Mouse (Mus musculus) limb, embryonic 14.5 days (tissue): ENCODE measurements around the gene Uqcc1. TPM values are rescaled to one million over a fixed set of nuclear protein-coding genes. Genes with fewer than 3 reads are reported as not detected.
A peak's percentile ranks its signal among the peaks of the same experiment; 100 is the strongest.

Experiments used
- ATAC-seq: fragments of 200-750 bp; cut with Nextera tagmentation; 2 replicates; pipeline ENCODE4 v1.8.0; 2017; ENCODE audit warnings: low read depth, moderate number of reproducible peaks, moderate TSS enrichment; ENCODE audit not compliant: low FRiP score
- DNase-seq: peaks from one replicate; pipeline ENCODE4 v3.0.0-alpha.2; 2015; ENCODE audit warnings: low spot score
- H3K27ac ChIP-seq: fragments of 300-500 bp; sonication (generic); replicated peaks from 2 replicates; pipeline ENCODE4 v1.5.1; 2014; ENCODE audit warnings: low read depth, mild to moderate bottlenecking, low read length, moderate library complexity, mixed read lengths
- H3K27me3 ChIP-seq: fragments of 300-500 bp; sonication (generic); 2 replicates; pipeline ENCODE4 v1.6.1; 2014; ENCODE audit warnings: low read length, mixed read lengths; ENCODE audit not compliant: control insufficient read depth, insufficient read depth
- H3K36me3 ChIP-seq: fragments of 300-500 bp; sonication (generic); 2 replicates; pipeline ENCODE4 v1.6.1; 2014; ENCODE audit warnings: mild to moderate bottlenecking, low read length, moderate library complexity, mixed read lengths; ENCODE audit not compliant: control insufficient read depth, insufficient read depth
- H3K4me1 ChIP-seq: fragments of 300-500 bp; sonication (generic); 2 replicates; pipeline ENCODE4 v1.6.1; 2014; ENCODE audit warnings: antibody characterized with exemption, low read length, mixed read lengths; ENCODE audit not compliant: control insufficient read depth, insufficient read depth
- H3K4me2 ChIP-seq: fragments of 300-500 bp; sonication (generic); replicated peaks from 2 replicates; pipeline ENCODE4 v1.6.1; 2014; ENCODE audit warnings: low read depth, mild to moderate bottlenecking, low read length, moderate library complexity; ENCODE audit not compliant: severe bottlenecking
- H3K4me3 ChIP-seq: fragments of 300-500 bp; sonication (generic); replicated peaks from 2 replicates; pipeline ENCODE4 v1.5.1; 2014; ENCODE audit warnings: low read length
- H3K9ac ChIP-seq: fragments of 300-500 bp; sonication (generic); 2 replicates; pipeline ENCODE4 v1.6.1; 2014; ENCODE audit warnings: mild to moderate bottlenecking, low read depth, low read length, moderate library complexity; ENCODE audit not compliant: severe bottlenecking
- H3K9me3 ChIP-seq: fragments of 300-500 bp; sonication (generic); 2 replicates; pipeline ENCODE4 v1.6.1; 2016; ENCODE audit warnings: low read length; ENCODE audit not compliant: control insufficient read depth
- POLR2A ChIP-seq: fragments of 200-500 bp; IDR thresholded peaks from 2 replicates; pipeline ENCODE4 v1.8.0; 2012; ENCODE audit warnings: inconsistent platforms, mild to moderate bottlenecking, moderate library complexity, borderline replicate concordance; ENCODE audit not compliant: insufficient read depth, insufficient read length; ENCODE audit errors: extremely low read depth
- WGBS: fragments of 180-500 bp; shearing (Covaris S2); extraction: QIAGEN DNeasy Blood & Tissue Kit; methylation state at CpG from one replicate; pipeline ENCODE4 v1.1.7; 2014; 5-methylcytosine and 5-hydroxymethylcytosine counted together
- polyA plus RNA-seq, 2 experiments: library from polyadenylated mRNA; depleted of rRNA in 1 of 2; stranded (reverse) in 1 of 2; unstranded in 1 of 2; fragments of >200 nt; fragmentation: Nextera tagmentation in 1 of 2; extraction: Ambion mirVana in 1 of 2; gene quantifications; 2 replicates each; pipeline versions ENCODE4 v1.2.1 to v1.2.3; 2012 to 2014

The Uqcc1 gene
- polyA plus RNA-seq, 2 experiments = 42.1 to 58.5 TPM

DNA sequence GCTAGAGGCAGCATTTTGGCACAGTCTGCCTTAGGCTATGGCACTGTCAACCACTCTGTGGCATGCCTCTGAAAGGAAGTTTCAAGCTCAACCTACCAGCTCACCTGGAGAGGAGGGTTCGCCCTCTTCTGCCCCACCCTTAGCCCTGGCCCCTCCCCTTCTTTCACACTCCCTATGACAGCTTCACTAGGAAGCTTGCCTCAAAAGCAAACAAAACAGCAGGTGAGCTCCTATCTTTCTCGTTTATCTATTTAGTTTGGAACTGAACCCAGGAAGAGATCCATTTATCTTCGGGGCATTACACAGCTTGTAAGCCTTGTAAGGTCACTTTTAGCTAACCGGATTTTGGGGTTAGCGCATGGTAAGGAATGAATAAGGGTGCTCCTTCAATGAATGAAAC, 60.3 kb downstream of the Uqcc1 start:
- DNase-seq = no peak
- Histone ChIP-seq H3K27me3 (no peaks in the 10 kb centered on the region), H3K27ac (no peak overlapping the region), H3K4me3 (no peak overlapping the region), H3K9me3 (no peaks in the 10 kb centered on the region), H3K9ac (no peak overlapping the region), H3K4me1 (peaks cover 24% of the 10 kb centered on the region), H3K36me3 (peaks cover 13% of the 10 kb centered on the region), H3K4me2 (no peak overlapping the region)
- TF ChIP-seq POLR2A = no peak
- 66% methylated on average over 5 of the region's 5 CpGs for WGBS
- ATAC-seq = no peak

DNA sequence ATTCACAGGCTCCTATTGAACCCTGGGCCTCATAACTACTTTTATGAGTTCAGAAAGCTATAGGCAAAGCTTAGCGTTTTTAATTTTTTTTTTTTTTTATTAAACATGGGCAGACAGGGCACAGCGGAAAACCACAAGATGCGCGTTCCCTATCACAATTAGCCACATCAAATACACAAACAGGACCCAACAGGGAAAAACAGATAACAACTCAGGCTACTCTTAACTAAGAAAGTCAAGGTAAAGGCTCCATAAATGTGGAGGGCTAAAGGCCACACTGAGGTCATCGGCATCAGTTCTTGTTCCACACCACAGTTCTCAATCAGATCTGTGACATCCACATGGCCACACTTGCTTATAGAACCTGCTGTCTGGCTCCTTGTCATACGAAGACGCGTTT, 61.8 kb downstream of the Uqcc1 start:
- no peak for DNase-seq
- peaks cover 8% of the 10 kb centered on the region; the same call in 1 of the 2 replicates for H3K36me3 ChIP-seq
- 92% methylated on average over 8 of the region's 8 CpGs for WGBS
- no peaks in the 10 kb centered on the region for H3K9me3 ChIP-seq
- no peak overlapping the region for H3K27ac ChIP-seq
- TF ChIP-seq POLR2A = no peak
- no peak overlapping the region for H3K4me2 ChIP-seq
- ATAC-seq = no peak
- H3K27me3 ChIP-seq = no peaks in the 10 kb centered on the region
- H3K4me3 ChIP-seq = no peak overlapping the region
- no peak overlapping the region for H3K9ac ChIP-seq
- H3K4me1 ChIP-seq = peaks cover 22% of the 10 kb centered on the region

DNA sequence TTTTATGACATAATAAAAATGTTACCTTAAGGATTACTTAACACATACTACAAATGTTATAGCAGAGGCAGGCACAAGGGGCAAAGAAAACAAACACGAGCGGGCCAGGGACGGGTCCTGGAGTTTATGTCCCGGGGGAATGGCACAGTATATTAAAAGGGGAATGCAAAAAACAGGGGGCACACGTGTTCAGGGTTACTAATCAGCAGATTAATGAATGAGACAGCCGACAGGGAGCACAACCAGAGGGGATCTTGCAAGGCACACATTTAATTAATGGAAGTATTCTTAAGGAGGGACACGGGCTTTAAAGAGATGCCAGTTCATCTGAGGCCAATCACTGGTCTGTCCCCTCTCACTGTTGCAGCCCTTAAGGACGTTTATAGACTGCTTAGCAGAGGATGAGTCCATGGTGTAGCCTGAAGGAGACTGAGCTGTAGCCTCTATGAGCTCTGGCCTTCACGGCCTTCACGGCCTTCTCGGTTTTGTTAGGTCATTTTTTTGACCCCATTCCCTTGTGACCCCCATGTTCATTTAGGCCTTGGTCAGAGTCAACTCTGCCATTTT, 66.7 kb downstream of the Uqcc1 start:
- TF ChIP-seq POLR2A = no peak
- peaks cover 4% of the 10 kb centered on the region; the same call in 1 of the 2 replicates for H3K36me3 ChIP-seq
- peaks cover 18% of the 10 kb centered on the region for H3K4me1 ChIP-seq
- H3K4me3 ChIP-seq = no peak overlapping the region
- H3K27ac ChIP-seq = 0 out of 2 replicates have a peak overlapping the region, but pooled peaks have one; percentile 16
- H3K9ac ChIP-seq = no peak overlapping the region
- peak; percentile 18; the same call in 1 of the 2 replicates for ATAC-seq
- no peaks in the 10 kb centered on the region for H3K9me3 ChIP-seq
- DNase-seq = no peak
- 0 out of 2 replicates have a peak overlapping the region, but pooled peaks have one; percentile 5 for H3K4me2 ChIP-seq
- no peaks in the 10 kb centered on the region for H3K27me3 ChIP-seq
- WGBS = 29% methylated on average over 11 of the region's 11 CpGs

DNA sequence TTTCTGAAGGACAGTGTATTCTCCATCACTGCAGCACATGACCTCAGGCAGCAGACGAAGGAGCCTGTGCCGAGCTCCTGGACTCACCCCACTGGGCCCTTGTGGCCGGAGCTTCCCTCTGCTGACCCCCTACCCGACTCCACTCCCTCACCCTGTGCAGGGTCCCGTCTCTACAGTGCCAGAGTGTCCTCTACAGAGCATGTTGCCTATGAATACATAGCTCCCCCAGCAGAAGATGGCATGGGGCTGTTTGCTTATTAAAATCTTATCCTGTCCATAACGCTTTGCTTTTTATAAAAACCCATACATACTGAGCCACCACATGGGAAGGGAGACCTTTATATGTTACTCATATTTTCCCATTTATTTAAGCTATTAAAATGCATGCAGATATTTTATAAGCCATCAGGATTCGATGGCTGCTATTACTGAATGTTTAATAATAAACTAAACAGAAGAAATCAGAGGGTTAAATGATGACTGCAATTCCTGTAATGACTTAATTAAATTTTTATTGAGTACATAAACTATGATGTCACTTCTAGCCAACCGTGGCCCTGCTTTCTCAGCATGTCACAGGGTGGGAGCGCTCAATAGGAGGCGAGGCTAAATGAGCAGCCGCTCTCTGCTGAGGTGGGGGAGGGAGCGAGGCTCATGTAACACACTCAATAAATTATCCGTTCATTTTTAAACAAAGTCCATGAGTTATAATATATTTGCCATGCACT, 67.4 kb downstream of the Uqcc1 start:
- no peak overlapping the region for H3K9ac ChIP-seq
- ATAC-seq (peak; percentile 93), DNase-seq (peak; percentile 79)
- H3K4me3 ChIP-seq = no peak overlapping the region
- 26% methylated on average over 13 of the region's 13 CpGs for WGBS
- no peaks in the 10 kb centered on the region for H3K27me3 ChIP-seq
- TF ChIP-seq POLR2A = no peak
- peaks cover 18% of the 10 kb centered on the region for H3K4me1 ChIP-seq
- peak overlapping the region; percentile 50 for H3K27ac ChIP-seq
- no peaks in the 10 kb centered on the region for H3K9me3 ChIP-seq
- H3K4me2 ChIP-seq = 0 out of 2 replicates have a peak overlapping the region, but pooled peaks have one; percentile 5
- H3K36me3 ChIP-seq = peaks cover 6% of the 10 kb centered on the region

DNA sequence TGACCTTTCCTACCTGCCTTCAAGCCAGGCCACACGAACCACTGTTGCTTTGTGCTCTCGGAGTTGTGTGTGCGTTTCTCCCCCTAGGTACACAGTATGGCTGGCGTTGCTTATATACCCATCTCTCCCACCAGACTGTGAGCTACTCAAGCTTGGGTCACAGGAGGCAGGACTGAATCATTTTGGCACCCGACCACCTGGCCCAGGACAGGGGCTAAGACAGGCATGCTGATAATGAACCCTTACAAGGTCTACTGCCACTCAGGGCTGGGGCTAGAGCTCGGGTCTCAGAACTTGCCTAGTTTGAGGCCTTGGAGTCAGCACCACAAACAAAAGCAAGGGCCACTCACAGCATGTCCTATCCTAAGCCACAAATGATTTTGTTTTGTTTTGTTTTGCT, 68.5 kb downstream of the Uqcc1 start:
- WGBS = 90% methylated on average over 6 of the region's 6 CpGs
- H3K4me2 ChIP-seq = no peak overlapping the region
- H3K36me3 ChIP-seq = peaks cover 4% of the 10 kb centered on the region
- no peak overlapping the region for H3K9ac ChIP-seq
- DNase-seq (no peak), ATAC-seq (no peak)
- H3K9me3 ChIP-seq = no peaks in the 10 kb centered on the region
- no peaks in the 10 kb centered on the region for H3K27me3 ChIP-seq
- no peak for TF ChIP-seq POLR2A
- no peak overlapping the region for H3K27ac ChIP-seq
- no peak overlapping the region for H3K4me3 ChIP-seq
- H3K4me1 ChIP-seq = peaks cover 18% of the 10 kb centered on the region
